Mouse (Mus musculus) right cerebral cortex, adult 18-20 months (tissue): ENCODE data around the gene Wbp1l.

Source experiments
- DNase-seq: peaks from one replicate; pipeline ENCODE4 v3.0.0; 2022; ENCODE audit warnings: mixed read lengths

Gene Wbp1l

GRCm38 (mm10) chr19:46631637-46632036 lies 32.8 kb downstream of the Wbp1l start:
- no peak for DNase-seq

- no peak for DNase-seq
Observed at GRCm38 (mm10) chr19:46635766-46636165, 36.9 kb downstream of the Wbp1l start.

GRCm38 (mm10) chr19:46637598-46637997 lies 38.7 kb downstream of the Wbp1l start:
- no peak for DNase-seq

- no peak for DNase-seq
Observed at GRCm38 (mm10) chr19:46639053-46639452, 40.2 kb downstream of the Wbp1l start.

- no peak for DNase-seq
Observed at GRCm38 (mm10) chr19:46639496-46639895, 40.6 kb downstream of the Wbp1l start.

GRCm38 (mm10) chr19:46640780-46641179 lies 41.9 kb downstream of the Wbp1l start:
- DNase-seq: no peak

GRCm38 (mm10) chr19:46641420-46642085 lies 42.7 kb downstream of the Wbp1l start:
- DNase-seq: no peak

- no peak for DNase-seq
Observed at GRCm38 (mm10) chr19:46642136-46642753, 43.4 kb downstream of the Wbp1l start.

- no peak for DNase-seq
Observed at GRCm38 (mm10) chr19:46643236-46643635, 44.4 kb downstream of the Wbp1l start.

- no peak for DNase-seq
Observed at GRCm38 (mm10) chr19:46644343-46644792, 45.5 kb downstream of the Wbp1l start.

- DNase-seq: no peak
Observed at GRCm38 (mm10) chr19:46644793-46645602, 46.1 kb downstream of the Wbp1l start.

- no peak for DNase-seq
Observed at GRCm38 (mm10) chr19:46646041-46646481, 47.2 kb downstream of the Wbp1l start.

- no peak for DNase-seq
Observed at GRCm38 (mm10) chr19:46647254-46647653, 48.4 kb downstream of the Wbp1l start.

- no peak for DNase-seq
Observed at GRCm38 (mm10) chr19:46647850-46648249, 49.0 kb downstream of the Wbp1l start.

- DNase-seq: no peak
Observed at GRCm38 (mm10) chr19:46648565-46648964, 49.7 kb downstream of the Wbp1l start.

GRCm38 (mm10) chr19:46653188-46653587 lies 54.3 kb downstream of the Wbp1l start:
- no peak for DNase-seq

GRCm38 (mm10) chr19:46653616-46654235 lies 54.8 kb downstream of the Wbp1l start:
- no peak for DNase-seq

- DNase-seq: no peak
Observed at GRCm38 (mm10) chr19:46655626-46656025, 56.7 kb downstream of the Wbp1l start.

- no peak for DNase-seq
Observed at GRCm38 (mm10) chr19:46656151-46656840, 57.4 kb downstream of the Wbp1l start.

GRCm38 (mm10) chr19:46657339-46658020 lies 58.6 kb downstream of the Wbp1l start:
- DNase-seq: no peak

GRCm38 (mm10) chr19:46658348-46658747 lies 59.5 kb downstream of the Wbp1l start:
- no peak for DNase-seq

- no peak for DNase-seq
Observed at GRCm38 (mm10) chr19:46658851-46659250, 60.0 kb downstream of the Wbp1l start.
